Mouse (Mus musculus) lung, adult 2 months (tissue): Measurements from ENCODE around the gene Fbxo36. TPM values are rescaled to one million over a fixed set of nuclear protein-coding genes. Genes with fewer than 3 reads are reported as not detected.

Source experiments
- DNase-seq: peaks from one replicate; pipeline ENCODE4 v3.0.0; 2022
- H3K4me1 ChIP-seq: fragments of 200-500 bp; 2 replicates; pipeline ENCODE4 v1.6.1; 2011; ENCODE audit warnings: low read length; ENCODE audit not compliant: control insufficient read depth, insufficient read depth
- H3K4me3 ChIP-seq: fragments of 200-500 bp; replicated peaks from 2 replicates; pipeline ENCODE3; 2011; ENCODE audit warnings: low read depth, mild to moderate bottlenecking, control low read depth, low read length; ENCODE audit errors: extremely low read depth
- CTCF ChIP-seq: fragments of 200-500 bp; IDR thresholded peaks from 2 replicates; pipeline ENCODE4 v1.5.1; 2011; ENCODE audit warnings: mild to moderate bottlenecking, low read length, control low read depth; ENCODE audit not compliant: insufficient read depth
- POLR2A ChIP-seq: fragments of 200-500 bp; IDR thresholded peaks from 2 replicates; pipeline ENCODE4 v1.6.1; 2011; ENCODE audit warnings: low read depth, mild to moderate bottlenecking, control low read depth, low read length, borderline replicate concordance; ENCODE audit errors: extremely low read depth
- WGBS: fragments of 180-500 bp; shearing (Covaris S2); methylation state at CpG from one replicate; pipeline ENCODE4 v1.1.7; 2018; 5-methylcytosine and 5-hydroxymethylcytosine counted together
- polyA plus RNA-seq: library from polyadenylated mRNA; depleted of rRNA; stranded (reverse); fragments of >200 nt; gene quantifications from 2 replicates; pipeline ENCODE4 v1.2.3, GENCODE M21; 2012; rRNA removed

The Fbxo36 gene
- polyA plus RNA-seq, 1 experiment, result 7.7 TPM

GRCm38 (mm10) chr1:84939466-84939865 is 99.8 kb downstream of the Fbxo36 start:
- Histone ChIP-seq H3K4me3 (no peak overlapping the region), H3K4me1 (peaks cover 4% of the 10 kb centered on the region)
- TF ChIP-seq CTCF, result no peak
- TF ChIP-seq POLR2A, result no peak
- 69% methylated on average over 4 of the region's 4 CpGs for WGBS
- DNase-seq, result no peak

DNA sequence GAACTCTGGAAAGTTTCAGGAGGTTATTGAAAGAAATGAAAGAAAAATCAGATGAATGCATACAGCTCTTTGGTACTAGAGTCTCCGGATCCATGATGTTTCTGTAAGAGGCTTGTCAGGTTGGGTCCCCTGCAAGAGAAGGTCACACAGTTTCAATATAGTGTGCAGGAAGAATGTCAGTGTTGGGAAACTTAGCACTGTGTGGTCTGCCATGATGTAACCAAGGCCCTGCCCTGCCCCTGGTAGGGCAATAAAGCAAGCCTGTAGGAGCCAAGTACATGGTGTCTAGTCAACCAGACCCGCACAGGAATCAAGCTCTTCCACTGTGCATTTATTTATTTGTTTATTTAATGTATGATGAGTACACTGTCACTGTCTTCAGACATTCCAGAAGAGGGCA is 100.7 kb downstream of the Fbxo36 start:
- no peak for TF ChIP-seq POLR2A
- TF ChIP-seq CTCF, result no peak
- no peak for DNase-seq
- WGBS, result 89% methylated on average over 2 of the region's 2 CpGs

GRCm38 (mm10) chr1:84942666-84943065 is 103.0 kb downstream of the Fbxo36 start:
- Histone ChIP-seq H3K4me3 (no peak overlapping the region), H3K4me1 (no peaks in the 10 kb centered on the region)
- TF ChIP-seq CTCF (no peak), POLR2A (no peak)
- DNase-seq, result no peak

More for the DNA sequence above, 100.7 kb downstream of the Fbxo36 start:
- Histone ChIP-seq H3K4me3 (no peak overlapping the region), H3K4me1 (no peaks in the 10 kb centered on the region)

DNA sequence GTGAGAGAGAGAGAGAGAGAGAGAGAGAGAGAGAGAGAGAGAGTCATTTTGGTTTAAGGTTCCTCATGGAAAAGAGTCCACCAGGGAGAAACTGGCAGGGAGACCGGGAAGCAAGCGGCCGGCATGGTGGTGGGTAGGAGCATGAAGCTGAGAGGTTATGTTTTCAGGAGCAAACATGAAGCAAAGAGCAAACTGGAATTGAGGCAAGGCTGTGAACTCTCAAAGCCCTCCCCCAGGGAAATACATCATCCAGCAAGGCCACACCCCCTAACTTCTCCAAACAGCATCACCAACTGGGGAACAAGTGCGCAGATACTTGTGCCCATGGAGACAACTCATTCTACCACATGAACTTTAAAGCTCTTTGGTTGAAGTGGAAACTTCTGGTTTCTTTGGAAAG is 103.9 kb downstream of the Fbxo36 start:
- DNase-seq, result no peak
- no peak overlapping the region for H3K4me3 ChIP-seq
- WGBS, result 97% methylated on average over 4 of the region's 4 CpGs
- TF ChIP-seq CTCF (no peak), POLR2A (no peak)
- H3K4me1 ChIP-seq, result no peaks in the 10 kb centered on the region

DNA sequence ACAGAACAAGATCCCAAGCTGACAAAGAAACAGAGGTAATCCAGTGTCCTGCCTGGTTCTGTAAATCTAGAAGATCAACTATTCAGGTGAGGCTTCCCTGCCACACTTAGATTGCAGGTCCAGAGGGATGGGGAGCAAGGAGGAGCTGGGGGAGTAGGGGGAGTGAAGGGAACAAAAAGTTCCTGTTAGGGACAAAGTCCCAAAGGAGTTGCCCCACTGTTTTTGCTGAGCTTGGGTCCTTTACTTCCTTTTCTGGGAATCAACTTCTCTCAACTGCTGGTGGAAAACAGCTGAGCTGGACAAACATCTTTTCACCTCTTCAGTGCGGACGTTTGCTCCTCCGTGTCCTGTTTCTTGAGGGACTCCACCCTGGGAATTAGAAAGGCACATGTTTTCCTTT is 106.3 kb downstream of the Fbxo36 start:
- TF ChIP-seq CTCF (no peak), POLR2A (no peak)
- Histone ChIP-seq H3K4me3 (no peak overlapping the region), H3K4me1 (no peaks in the 10 kb centered on the region)
- WGBS, result 65% methylated on average over 3 of the region's 3 CpGs
- DNase-seq, result no peak

GRCm38 (mm10) chr1:84947390-84947789 is 107.7 kb downstream of the Fbxo36 start:
- no peaks in the 10 kb centered on the region for H3K4me1 ChIP-seq
- DNase-seq, result no peak
- TF ChIP-seq CTCF, result no peak
- TF ChIP-seq POLR2A, result no peak
- H3K4me3 ChIP-seq, result no peak overlapping the region
- WGBS, result 82% methylated on average over 2 of the region's 2 CpGs

Other genes starting within 250 kb of the Fbxo36 start
- 1.5 and 2.4 TPM in 2 replicates for gene Dner, start 143.6 kb upstream of the Fbxo36 start, polyA plus RNA-seq
- gene Trip12, start 675 bp downstream of the Fbxo36 start, polyA plus RNA-seq, result 15.1 and 31.0 TPM in 2 replicates
- 0.06 and 0.15 TPM in 2 replicates for gene Slc16a14, start 95.3 kb downstream of the Fbxo36 start, polyA plus RNA-seq